Mouse (Mus musculus) cortical plate, adult 2 months (tissue): ENCODE measurements around the gene Gucd1. TPM values are rescaled to one million over a fixed set of nuclear protein-coding genes. Genes with fewer than 3 reads are reported as not detected.

Experiments used
- H3K27ac ChIP-seq: fragments of 200-500 bp; 2 replicates; pipeline ENCODE4 v1.5.1; 2012; ENCODE audit warnings: low read length, control low read depth, inconsistent platforms; ENCODE audit not compliant: insufficient read depth
- H3K4me1 ChIP-seq: fragments of 200-500 bp; 2 replicates; pipeline ENCODE4 v1.6.1; 2011; ENCODE audit warnings: low read length; ENCODE audit not compliant: control insufficient read depth, insufficient read depth
- H3K4me3 ChIP-seq: fragments of 200-500 bp; 2 replicates; pipeline ENCODE4 v1.5.1; 2011; ENCODE audit warnings: mild to moderate bottlenecking, low read length, control low read depth; ENCODE audit not compliant: insufficient read depth
- CTCF ChIP-seq: fragments of 200-500 bp; IDR thresholded peaks from 2 replicates; pipeline ENCODE4 v1.5.1; 2011; ENCODE audit warnings: mild to moderate bottlenecking, control low read depth, low read length; ENCODE audit not compliant: insufficient read depth; ENCODE audit errors: extremely low read depth
- POLR2A ChIP-seq: fragments of 200-500 bp; IDR thresholded peaks from 2 replicates; pipeline ENCODE4 v1.6.1; 2011; ENCODE audit warnings: mild to moderate bottlenecking, low read length, control low read depth; ENCODE audit not compliant: insufficient read depth; ENCODE audit errors: extremely low read depth
- polyA plus RNA-seq: library from polyadenylated mRNA; depleted of rRNA; stranded (reverse); fragments of >200 nt; gene quantifications from 2 replicates; pipeline ENCODE4 v1.2.3, GENCODE M21; 2012

Gene Gucd1
- polyA plus RNA-seq, 1 experiment, result 16.0 TPM

DNA sequence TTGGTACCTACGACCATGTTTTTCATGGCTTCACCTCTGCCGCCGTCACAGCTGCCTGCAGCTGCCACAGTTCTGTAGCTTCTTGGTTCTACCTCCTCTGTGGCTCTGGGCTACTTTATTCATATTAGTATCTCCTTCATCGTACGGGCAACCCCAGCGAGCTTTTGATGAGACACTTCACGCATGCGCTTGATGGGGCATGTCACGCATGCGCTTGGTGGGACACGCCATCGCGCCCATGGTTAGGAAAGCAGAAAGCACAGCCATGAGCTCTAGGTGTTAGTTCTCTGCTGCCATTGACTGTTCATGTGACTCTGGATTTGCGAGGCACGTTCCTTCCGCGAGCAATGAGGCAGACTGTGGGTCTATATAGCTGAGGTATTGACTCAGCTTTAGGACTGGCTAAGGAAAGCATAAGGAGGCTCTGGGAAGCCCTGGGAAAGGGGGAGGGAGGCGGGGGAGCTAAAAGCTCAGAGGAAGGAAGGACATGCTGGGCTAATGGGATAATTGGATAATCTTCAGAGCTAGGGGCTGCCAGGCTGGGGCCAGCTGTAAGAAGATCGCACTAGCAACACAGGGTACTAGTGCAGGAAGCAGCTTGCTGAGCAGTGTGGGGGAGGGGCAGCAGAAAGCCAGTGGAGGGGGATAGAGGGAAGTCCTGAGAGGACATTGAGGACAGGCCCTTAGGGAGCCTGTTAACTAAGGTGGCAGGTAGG lies 73.5 kb downstream of the Gucd1 start:
- no peak for TF ChIP-seq CTCF
- TF ChIP-seq POLR2A, result no peak
- H3K27ac ChIP-seq, result no peak overlapping the region
- no peak overlapping the region for H3K4me3 ChIP-seq
- H3K4me1 ChIP-seq, result no peaks in the 10 kb centered on the region

DNA sequence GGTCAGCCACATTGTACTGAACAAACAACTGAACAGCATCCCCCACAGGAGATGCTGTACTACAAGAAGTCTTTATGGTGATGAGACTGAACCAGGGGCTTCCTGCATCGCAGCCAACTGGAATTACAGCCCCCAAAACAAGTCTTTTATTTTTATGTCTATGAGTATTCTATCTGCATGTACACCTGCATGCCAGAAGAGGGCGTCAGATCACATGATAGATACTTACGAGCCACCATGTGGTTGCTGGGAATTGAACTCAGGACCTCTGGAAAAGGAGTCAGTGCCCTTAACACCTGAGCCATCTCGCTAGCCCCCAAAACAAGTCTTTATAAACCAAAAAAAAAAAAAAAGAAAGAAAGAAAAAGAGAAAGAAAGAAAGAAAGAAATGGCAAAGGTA lies 74.8 kb downstream of the Gucd1 start:
- TF ChIP-seq CTCF (no peak), POLR2A (no peak)

DNA sequence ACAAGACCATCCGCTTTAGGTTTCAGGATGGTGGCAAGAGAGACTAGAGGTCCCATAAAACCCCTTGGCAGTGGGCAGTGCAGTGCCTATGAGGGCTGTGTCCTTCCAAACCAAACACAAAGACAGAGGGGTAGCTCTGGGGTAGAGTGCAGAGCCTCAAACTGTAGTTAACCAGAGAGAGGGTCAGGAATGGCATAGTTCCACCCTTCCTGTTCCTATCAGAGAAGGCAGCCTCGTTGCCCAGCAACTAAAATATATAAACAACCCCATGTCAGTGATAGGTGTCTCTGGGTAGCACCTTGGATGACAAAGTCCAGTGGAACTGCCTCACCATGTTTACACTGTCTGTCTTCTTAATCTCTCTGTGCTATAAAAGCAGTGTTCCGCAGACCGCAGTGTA lies 76.0 kb downstream of the Gucd1 start:
- TF ChIP-seq POLR2A, result no peak
- TF ChIP-seq CTCF, result no peak
- H3K4me3 ChIP-seq, result no peak overlapping the region
- no peak overlapping the region for H3K27ac ChIP-seq
- no peaks in the 10 kb centered on the region for H3K4me1 ChIP-seq

More for the DNA sequence above, 74.8 kb downstream of the Gucd1 start:
- Histone ChIP-seq H3K4me1 (no peaks in the 10 kb centered on the region), H3K27ac (no peak overlapping the region), H3K4me3 (no peak overlapping the region)

DNA sequence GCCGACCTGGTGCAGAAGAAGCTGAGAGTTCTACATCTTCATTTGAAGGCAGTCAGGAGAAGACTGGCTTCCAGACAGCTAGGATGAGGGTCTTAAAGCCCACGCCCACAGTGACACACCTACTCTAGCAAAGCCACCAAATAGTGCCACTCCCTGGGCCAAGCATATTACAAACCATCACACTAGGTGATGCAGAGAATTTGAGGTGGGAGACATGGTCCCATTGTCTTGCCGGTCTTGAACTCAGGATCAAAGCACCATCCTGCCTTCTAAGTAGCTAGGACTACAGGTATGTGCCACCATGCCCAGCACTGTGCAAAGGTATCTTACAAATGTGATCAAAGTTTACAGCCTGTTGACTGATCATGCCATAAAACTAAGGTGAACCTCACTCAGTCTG lies 77.0 kb downstream of the Gucd1 start:
- Histone ChIP-seq H3K27ac (no peak overlapping the region), H3K4me3 (no peak overlapping the region), H3K4me1 (no peaks in the 10 kb centered on the region)
- no peak for TF ChIP-seq POLR2A
- TF ChIP-seq CTCF, result no peak

DNA sequence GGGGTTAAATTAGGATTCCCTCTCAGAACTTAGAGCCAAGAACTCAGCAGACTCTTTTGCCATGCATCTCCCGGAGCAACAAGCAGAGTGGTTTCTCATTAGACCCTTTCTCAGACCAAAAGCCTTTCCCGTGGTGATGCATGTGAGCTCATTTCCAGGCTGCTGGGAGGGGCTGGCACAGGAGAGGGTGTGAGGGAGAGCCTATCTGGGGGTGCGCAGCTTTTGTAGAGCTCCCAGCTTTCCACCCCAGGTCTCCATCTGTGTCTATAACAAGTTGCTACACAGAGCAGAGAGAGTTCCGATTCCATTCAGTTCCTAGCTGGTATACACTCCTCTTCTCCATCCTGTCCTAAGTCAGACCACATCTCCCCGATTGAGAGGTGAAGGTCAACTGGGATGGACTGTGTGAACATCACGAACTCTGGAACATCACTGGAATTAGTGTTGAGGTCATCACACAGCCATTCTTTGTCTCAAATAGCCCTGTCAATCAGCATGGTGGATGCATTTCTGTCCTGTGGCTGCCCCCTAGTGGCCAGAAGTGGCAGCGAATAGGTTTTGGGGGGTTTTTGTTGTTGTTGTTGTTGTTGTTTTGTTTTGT lies 78.5 kb downstream of the Gucd1 start:
- H3K27ac ChIP-seq, result no peak overlapping the region
- no peak for TF ChIP-seq POLR2A
- TF ChIP-seq CTCF, result peak; percentile 83
- no peaks in the 10 kb centered on the region for H3K4me1 ChIP-seq
- H3K4me3 ChIP-seq, result no peak overlapping the region

DNA sequence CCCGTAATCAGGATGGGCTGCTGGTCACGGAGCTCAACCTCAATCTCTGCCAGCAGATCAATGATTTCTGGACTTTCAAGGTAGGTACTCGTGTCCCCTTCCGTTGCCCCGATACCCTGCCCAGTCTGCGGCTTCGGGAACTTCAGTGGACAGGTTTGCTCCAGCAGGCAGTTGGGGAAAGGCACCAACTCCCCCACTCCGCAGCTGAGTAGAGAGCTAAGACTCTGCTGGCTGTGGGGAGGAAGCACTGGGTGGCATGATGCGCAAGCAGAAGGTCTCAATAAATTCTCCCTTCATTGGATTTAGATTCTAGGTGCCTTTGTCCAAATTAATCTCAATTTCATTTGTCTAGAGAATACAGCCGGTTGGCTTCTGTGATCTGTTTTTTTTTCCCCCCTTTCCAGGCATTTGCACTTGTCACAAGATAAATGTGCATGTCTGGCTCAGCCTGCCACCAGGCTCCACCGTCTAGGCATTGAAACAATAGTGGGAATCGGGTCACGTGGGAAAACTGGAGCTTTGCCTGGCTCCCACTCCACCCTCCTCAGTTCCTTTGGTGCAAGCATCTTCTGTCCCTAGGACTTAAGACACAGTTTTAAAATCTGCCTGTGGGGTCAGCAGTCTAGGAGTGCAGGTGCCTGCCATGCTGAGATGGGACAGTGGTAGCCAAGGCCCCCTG lies 79.5 kb downstream of the Gucd1 start:
- no peak overlapping the region for H3K27ac ChIP-seq
- no peaks in the 10 kb centered on the region for H3K4me1 ChIP-seq
- TF ChIP-seq POLR2A (no peak), CTCF (no peak)

DNA sequence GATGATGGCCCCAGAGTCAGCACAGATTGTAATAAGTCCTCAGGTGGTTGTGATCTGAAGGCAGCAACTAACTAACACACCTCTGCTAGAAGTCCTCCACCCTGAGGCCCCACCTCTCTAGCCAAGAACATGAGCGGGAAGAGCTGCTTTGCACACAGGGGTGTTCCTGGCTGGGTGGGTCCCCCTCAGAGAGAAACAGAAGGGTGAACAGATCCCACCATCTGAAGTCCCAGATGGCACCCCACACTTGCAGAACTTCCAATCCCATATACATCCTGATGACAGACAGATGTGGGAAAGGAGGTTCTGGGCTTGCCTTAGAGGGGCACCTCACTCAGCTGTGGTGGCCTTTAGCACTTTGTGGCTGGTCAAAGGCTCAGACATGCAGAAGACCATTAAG lies 80.5 kb downstream of the Gucd1 start:
- no peaks in the 10 kb centered on the region for H3K4me1 ChIP-seq
- H3K27ac ChIP-seq, result no peak overlapping the region
- H3K4me3 ChIP-seq, result no peak overlapping the region
- TF ChIP-seq POLR2A (no peak), CTCF (no peak)

More for the DNA sequence above, 79.5 kb downstream of the Gucd1 start:
- H3K4me3 ChIP-seq, result no peak overlapping the region

DNA sequence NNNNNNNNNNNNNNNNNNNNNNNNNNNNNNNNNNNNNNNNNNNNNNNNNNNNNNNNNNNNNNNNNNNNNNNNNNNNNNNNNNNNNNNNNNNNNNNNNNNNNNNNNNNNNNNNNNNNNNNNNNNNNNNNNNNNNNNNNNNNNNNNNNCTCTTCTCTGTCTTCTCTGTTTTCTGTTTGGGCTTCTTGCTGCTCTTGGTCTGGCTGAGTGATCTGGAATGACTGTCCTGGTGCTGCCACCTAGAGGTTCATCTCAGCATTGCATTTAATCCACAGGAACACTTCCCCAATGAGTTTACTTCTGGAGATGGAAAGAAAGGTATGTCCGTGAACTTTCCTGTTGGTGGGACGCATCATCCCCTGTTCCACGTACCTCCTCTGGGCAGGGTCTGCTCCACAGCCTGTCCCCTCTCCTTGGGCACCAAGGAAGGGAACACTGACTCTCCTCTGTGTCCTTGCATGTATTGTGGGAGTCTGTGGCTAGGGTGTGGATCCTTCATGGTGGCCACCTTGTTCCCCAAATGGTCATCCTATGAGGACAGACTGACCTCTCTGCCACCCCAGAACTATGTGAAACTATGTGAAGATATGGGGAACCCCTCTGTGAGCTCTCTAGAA lies 81.1 kb downstream of the Gucd1 start:
- Histone ChIP-seq H3K27ac (no peak overlapping the region), H3K4me3 (no peak overlapping the region), H3K4me1 (no peaks in the 10 kb centered on the region)
- TF ChIP-seq POLR2A (no peak), CTCF (peak; percentile 94)

DNA sequence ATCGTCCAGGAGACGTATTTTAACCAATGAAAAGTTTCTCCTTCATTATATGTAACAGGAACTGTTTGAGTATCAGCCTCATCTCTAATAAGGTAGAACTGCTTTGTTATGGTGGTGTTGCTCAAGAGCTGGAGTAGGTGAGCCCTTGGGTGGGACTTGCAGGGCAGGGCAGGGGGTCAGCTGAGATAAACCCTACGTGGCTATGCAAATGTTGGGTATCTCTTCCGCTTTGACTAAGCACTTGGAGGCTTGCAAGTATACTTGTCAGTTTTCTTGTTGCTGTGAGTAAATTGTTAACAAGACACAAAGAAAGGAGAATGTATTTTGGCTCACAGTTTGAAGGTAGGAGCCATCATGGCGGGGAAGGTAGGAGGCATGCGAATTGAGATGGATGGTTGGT lies 87.1 kb downstream of the Gucd1 start:
- no peaks in the 10 kb centered on the region for H3K4me1 ChIP-seq
- H3K27ac ChIP-seq, result no peak overlapping the region
- TF ChIP-seq CTCF, result no peak
- no peak for TF ChIP-seq POLR2A
- H3K4me3 ChIP-seq, result no peak overlapping the region

DNA sequence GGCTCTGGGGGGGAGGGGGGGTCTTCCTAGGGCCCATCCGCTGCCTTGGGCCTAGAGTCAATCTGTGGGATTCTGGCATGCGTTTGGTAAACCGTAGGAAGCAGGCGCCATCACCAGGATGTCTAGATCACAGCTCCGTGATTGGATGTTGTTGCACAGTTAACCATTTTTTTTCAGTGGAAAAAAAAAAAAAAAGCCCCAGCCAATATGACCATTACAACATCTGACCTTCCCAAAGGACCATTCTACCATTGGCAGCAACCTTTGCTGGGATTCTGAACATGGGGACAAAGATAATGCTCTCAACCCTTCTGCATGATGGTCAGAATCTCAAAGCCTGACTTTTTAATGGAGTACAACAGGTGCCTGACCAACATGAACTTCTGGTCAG lies 87.6 kb downstream of the Gucd1 start:
- Histone ChIP-seq H3K27ac (no peak overlapping the region), H3K4me1 (no peaks in the 10 kb centered on the region), H3K4me3 (no peak overlapping the region)
- TF ChIP-seq POLR2A, result no peak
- TF ChIP-seq CTCF, result no peak
